Mouse (Mus musculus) kidney, postnatal 0 days (tissue): ENCODE data around the gene Kcnab3. TPM values are rescaled to one million over a fixed set of nuclear protein-coding genes. Genes with fewer than 3 reads are reported as not detected.

Experiments
- ATAC-seq: fragments of 200-750 bp; cut with Nextera tagmentation; replicated peaks from 2 replicates; pipeline ENCODE4 v1.8.0; 2017; ENCODE audit warnings: low read depth, moderate number of reproducible peaks, moderate TSS enrichment, moderate library complexity; ENCODE audit not compliant: low FRiP score
- DNase-seq: peaks from one replicate; pipeline ENCODE4 v3.0.0-alpha.2; 2016; ENCODE audit warnings: low spot score
- H3K27ac ChIP-seq: fragments of 300-500 bp; sonication (generic); 2 replicates; pipeline ENCODE4 v1.5.1; 2014; ENCODE audit warnings: mild to moderate bottlenecking
- H3K27me3 ChIP-seq: fragments of 300-500 bp; sonication (generic); 2 replicates; pipeline ENCODE4 v1.6.1; 2014; ENCODE audit warnings: low read length, mixed read lengths; ENCODE audit not compliant: insufficient read depth
- H3K36me3 ChIP-seq: fragments of 300-500 bp; sonication (generic); 2 replicates; pipeline ENCODE4 v1.6.1; 2014; ENCODE audit warnings: low read length, mixed read lengths; ENCODE audit not compliant: insufficient read depth
- H3K4me1 ChIP-seq: fragments of 300-500 bp; sonication (generic); replicated peaks from 2 replicates; pipeline ENCODE4 v1.6.1; 2014; ENCODE audit warnings: antibody characterized with exemption, low read length, mixed read lengths; ENCODE audit not compliant: insufficient read depth
- H3K4me2 ChIP-seq: fragments of 300-500 bp; sonication (generic); 2 replicates; pipeline ENCODE4 v1.6.1; 2014; ENCODE audit warnings: mild to moderate bottlenecking, low read length, moderate library complexity, mixed read lengths
- H3K4me3 ChIP-seq: fragments of 300-500 bp; sonication (generic); replicated peaks from 2 replicates; pipeline ENCODE4 v1.5.1; 2014; ENCODE audit warnings: low read depth, low read length
- H3K9ac ChIP-seq: fragments of 300-500 bp; sonication (generic); 2 replicates; pipeline ENCODE4 v1.6.1; 2014; ENCODE audit warnings: low read depth, low read length
- H3K9me3 ChIP-seq: fragments of 300-500 bp; sonication (generic); replicated peaks from 2 replicates; pipeline ENCODE4 v1.6.1; 2016; ENCODE audit warnings: low read length, inconsistent platforms, mixed read lengths
- CTCF ChIP-seq: IDR thresholded peaks from 2 replicates; pipeline ENCODE4 v1.5.1; 2016; ENCODE audit warnings: antibody characterized with exemption, low read depth, mild to moderate bottlenecking, moderate library complexity
- WGBS: fragments of 180-500 bp; shearing (Covaris S2); extraction: QIAGEN DNeasy Blood & Tissue Kit; methylation state at CpG from one replicate; pipeline ENCODE4 v1.1.7; 2014; 5-methylcytosine and 5-hydroxymethylcytosine counted together
- polyA plus RNA-seq: library from polyadenylated mRNA; unstranded; fragments of >200 nt; fragmentation: Nextera tagmentation; extraction: Ambion mirVana; gene quantifications from 2 replicates; pipeline ENCODE4 v1.2.1, GENCODE M21; 2015

Kcnab3 gene
- polyA plus RNA-seq, 1 experiment from 2014 or later, result 2.8 TPM

DNA sequence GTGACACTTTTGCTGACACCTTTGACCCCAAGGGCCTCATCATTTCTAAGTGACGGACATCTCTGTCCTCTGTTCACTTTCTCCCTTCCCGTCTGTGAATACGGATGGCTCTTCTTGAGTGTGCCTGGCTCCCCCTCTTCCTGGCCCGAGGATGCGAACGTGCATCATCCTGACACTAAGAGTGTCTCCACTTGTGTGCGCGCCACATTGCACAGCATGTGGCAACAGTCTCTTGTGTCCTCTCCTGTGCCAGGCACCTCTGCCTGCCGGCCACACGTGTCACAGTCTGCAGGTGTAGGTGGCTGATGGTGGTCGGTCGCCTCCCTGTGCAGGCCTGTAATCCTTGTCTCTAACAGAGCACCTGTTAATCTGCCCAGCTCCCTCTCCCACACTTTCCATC, 45.5 kb downstream of the Kcnab3 start:
- no peak for DNase-seq
- Histone ChIP-seq H3K4me1 (peaks cover 15% of the 10 kb centered on the region), H3K27ac (peak overlapping the region; percentile 60), H3K4me2 (peak overlapping the region; percentile 40), H3K36me3 (peaks cover 12% of the 10 kb centered on the region; the same call in 1 of the 2 replicates), H3K9me3 (no peaks in the 10 kb centered on the region), H3K27me3 (no peaks in the 10 kb centered on the region), H3K9ac (0 out of 2 replicates have a peak overlapping the region, but pooled peaks have one; percentile 27), H3K4me3 (no peak overlapping the region)
- 28% methylated on average over 12 of the region's 12 CpGs for WGBS
- ATAC-seq, result no peak
- no peak for TF ChIP-seq CTCF

DNA sequence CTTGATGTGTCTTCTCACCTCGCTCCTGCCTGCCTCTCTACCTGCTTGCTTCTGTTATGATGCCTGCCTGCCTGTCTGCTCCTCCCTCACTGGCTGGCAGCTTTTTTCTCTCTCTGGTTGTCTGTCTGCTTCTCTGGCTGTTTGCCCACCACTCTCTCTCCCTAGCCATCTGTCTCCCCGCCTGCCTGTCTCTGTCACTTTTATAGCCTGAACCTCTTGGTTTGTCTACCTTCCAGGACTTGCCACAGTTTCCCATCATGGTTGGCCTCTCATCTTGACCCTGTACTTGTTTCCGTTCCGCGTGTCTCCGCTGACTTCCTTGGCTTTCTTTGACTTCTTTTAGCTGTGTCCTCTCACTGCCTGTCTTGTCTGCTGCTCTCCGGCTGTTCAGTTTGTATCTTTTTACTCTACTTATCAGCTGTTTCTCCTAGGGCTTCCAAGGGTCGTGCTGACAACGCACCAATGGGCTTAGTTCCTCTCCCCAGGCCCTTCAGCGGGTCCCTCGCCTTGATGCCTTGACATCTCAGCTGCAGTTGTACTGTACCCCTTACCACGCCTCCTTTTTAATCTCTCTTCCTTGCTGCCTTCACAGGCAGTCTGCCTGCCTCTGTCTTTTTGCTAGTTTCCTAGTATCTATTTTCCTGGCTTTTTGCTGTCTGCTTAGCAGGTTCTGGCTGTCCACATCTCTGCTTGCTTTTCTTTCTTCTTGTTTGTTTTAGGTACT, 46.2 kb downstream of the Kcnab3 start:
- H3K36me3 ChIP-seq, result peaks cover 15% of the 10 kb centered on the region; the same call in 1 of the 2 replicates
- peaks cover 15% of the 10 kb centered on the region for H3K4me1 ChIP-seq
- no peak overlapping the region for H3K4me3 ChIP-seq
- WGBS, result 25% methylated on average over 12 of the region's 12 CpGs
- TF ChIP-seq CTCF, result no peak
- DNase-seq (peak; percentile 50), ATAC-seq (no peak)
- H3K27ac ChIP-seq, result peak overlapping the region; percentile 60
- H3K9ac ChIP-seq, result 0 out of 2 replicates have a peak overlapping the region, but pooled peaks have one; percentile 27
- no peaks in the 10 kb centered on the region for H3K9me3 ChIP-seq
- H3K4me2 ChIP-seq, result peak overlapping the region; percentile 40
- no peaks in the 10 kb centered on the region for H3K27me3 ChIP-seq

DNA sequence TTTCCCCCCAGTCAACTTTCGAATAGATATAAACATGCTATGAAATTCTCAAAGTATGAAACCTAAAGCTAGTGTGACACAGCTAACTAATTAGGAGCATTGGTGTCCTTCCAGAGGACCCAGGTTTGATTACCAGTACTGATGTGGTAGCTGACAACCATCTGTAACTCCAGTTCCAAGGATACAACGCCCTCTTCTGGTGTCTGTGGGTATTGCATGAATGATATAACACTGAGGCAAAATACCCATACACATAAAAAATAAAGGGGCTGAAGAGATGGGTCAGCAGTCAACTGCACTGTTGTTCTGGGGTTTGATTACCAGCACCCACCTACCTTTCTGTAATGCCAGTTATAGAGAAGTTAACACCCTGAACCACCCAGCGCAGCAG, 46.7 kb downstream of the Kcnab3 start:
- H3K27ac ChIP-seq, result peak overlapping the region; percentile 60; the same call in 1 of the 2 replicates
- no peaks in the 10 kb centered on the region for H3K9me3 ChIP-seq
- H3K27me3 ChIP-seq, result no peaks in the 10 kb centered on the region
- peaks cover 15% of the 10 kb centered on the region for H3K4me1 ChIP-seq
- H3K9ac ChIP-seq, result no peak overlapping the region
- peak; percentile 67 for TF ChIP-seq CTCF
- no peak overlapping the region; the same call in 1 of the 2 replicates for H3K4me2 ChIP-seq
- 60% methylated on average over 3 of the region's 3 CpGs for WGBS
- DNase-seq (no peak), ATAC-seq (no peak)
- H3K36me3 ChIP-seq, result peaks cover 15% of the 10 kb centered on the region; the same call in 1 of the 2 replicates
- H3K4me3 ChIP-seq, result no peak overlapping the region

DNA sequence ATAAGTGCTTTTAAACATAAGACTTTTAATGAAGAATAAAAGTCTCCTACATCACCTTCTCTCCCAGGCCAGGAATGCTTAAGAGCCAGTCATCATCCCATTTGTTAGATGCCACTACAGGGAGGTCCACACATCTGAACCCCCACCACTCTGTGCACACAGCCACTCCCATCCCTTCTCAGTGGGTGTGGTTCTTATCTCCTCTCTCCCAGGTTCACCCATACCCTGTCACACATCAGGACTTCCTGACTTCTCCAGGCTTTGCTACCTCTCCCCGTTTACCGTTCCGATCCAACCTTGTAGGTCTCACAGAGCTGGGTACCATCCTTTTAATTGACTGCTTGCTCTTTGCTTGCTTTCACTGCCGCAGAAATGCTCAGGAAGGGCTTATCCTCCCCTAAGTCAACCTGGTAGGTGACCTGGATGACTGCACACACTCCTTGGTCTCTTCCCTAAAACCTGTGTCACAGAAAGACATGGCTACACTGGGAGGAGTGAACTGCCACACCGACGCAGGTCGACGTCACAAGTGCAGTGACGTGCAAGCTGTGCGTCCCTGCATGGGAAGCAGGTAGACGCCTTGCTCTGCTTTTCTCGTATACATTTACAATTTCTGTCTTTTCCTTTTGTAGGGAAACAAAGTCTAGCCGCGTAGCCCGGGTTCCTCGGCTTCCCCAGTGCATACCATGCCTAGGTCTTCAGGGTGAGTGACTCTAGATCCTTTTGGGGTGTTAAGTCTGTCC, 47.3 kb downstream of the Kcnab3 start:
- no peak for ATAC-seq
- Histone ChIP-seq H3K4me2 (no peak overlapping the region), H3K4me3 (no peak overlapping the region), H3K27me3 (no peaks in the 10 kb centered on the region), H3K27ac (no peak overlapping the region), H3K36me3 (peaks cover 15% of the 10 kb centered on the region; the same call in 1 of the 2 replicates), H3K4me1 (peaks cover 15% of the 10 kb centered on the region), H3K9ac (no peak overlapping the region), H3K9me3 (no peaks in the 10 kb centered on the region)
- 87% methylated on average over 16 of the region's 16 CpGs for WGBS
- TF ChIP-seq CTCF, result no peak
- no peak for DNase-seq

DNA sequence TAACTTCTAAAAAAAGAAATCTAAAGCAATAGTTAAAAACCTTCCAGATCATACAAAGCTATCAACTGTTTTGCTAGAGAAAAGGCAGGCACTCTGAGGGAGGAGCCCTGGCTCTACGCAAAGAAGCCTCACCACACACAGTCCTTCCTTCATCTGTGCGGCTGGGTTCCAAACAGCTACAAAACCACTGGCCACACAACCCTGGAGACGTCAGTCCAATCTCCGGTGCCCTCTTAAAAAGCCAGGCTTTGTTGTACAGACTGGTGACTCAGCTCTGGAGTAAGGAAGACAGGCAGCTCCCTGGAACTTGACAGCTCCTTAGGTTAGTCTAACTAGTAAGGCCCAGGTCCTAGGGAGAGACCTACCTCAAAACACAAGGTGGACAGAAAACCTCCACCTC, 49.6 kb downstream of the Kcnab3 start:
- no peaks in the 10 kb centered on the region for H3K27me3 ChIP-seq
- ATAC-seq (no peak), DNase-seq (no peak)
- no peak for TF ChIP-seq CTCF
- no peak overlapping the region for H3K4me3 ChIP-seq
- H3K9ac ChIP-seq, result no peak overlapping the region
- H3K9me3 ChIP-seq, result no peaks in the 10 kb centered on the region
- H3K4me1 ChIP-seq, result peaks cover 15% of the 10 kb centered on the region
- H3K36me3 ChIP-seq, result peaks cover 15% of the 10 kb centered on the region; the same call in 1 of the 2 replicates
- 89% methylated on average over 4 of the region's 4 CpGs for WGBS
- no peak overlapping the region for H3K4me2 ChIP-seq
- H3K27ac ChIP-seq, result no peak overlapping the region

DNA sequence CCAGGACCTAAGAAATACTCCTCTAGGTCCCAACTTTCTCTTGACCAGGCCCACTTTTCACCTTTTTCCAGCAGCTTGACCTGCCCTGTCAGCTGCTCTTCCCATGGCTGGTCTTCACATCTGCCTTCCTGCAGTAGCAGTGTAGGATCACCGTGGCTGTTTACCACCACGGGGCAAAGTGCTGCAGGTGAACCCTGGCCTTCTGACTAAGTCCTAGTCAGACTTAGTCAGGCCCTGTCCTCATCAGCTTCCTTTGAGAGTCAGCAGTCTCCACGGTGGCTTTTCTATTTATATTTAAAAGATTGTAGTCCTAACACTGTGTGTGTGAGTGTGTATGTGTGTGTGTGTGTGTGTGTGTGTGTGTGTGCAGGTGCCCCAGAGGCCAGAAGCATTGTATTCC, 51.7 kb downstream of the Kcnab3 start:
- no peak for DNase-seq
- no peak for TF ChIP-seq CTCF
- H3K9me3 ChIP-seq, result no peaks in the 10 kb centered on the region
- no peak overlapping the region for H3K4me3 ChIP-seq
- H3K9ac ChIP-seq, result no peak overlapping the region
- 0 out of 2 replicates have a peak overlapping the region, but pooled peaks have one; percentile 32 for H3K27ac ChIP-seq
- H3K4me2 ChIP-seq, result no peak overlapping the region
- peaks cover 15% of the 10 kb centered on the region; the same call in 1 of the 2 replicates for H3K36me3 ChIP-seq
- peak; percentile 89 for ATAC-seq
- no peaks in the 10 kb centered on the region for H3K4me1 ChIP-seq
- H3K27me3 ChIP-seq, result no peaks in the 10 kb centered on the region
- 76% methylated on average over 3 of the region's 3 CpGs for WGBS
